Mouse (Mus musculus) liver, embryonic 14.5 days (tissue): ENCODE measurements around the gene Pmis2. TPM values are rescaled to one million over a fixed set of nuclear protein-coding genes. Genes with fewer than 3 reads are reported as not detected.

Experiments used
- ATAC-seq: fragments of 200-750 bp; cut with Nextera tagmentation; 2 replicates; pipeline ENCODE4 v1.8.0; 2017; ENCODE audit warnings: moderate number of reproducible peaks, mild to moderate bottlenecking, moderate library complexity; ENCODE audit not compliant: insufficient read depth
- DNase-seq, 3 experiments: peaks; one replicate each; pipeline ENCODE4 v3.0.0-alpha.2; 2012 to 2013; ENCODE audit warnings: low read depth in 3 of 3, low spot score in 3 of 3
- H3K27ac ChIP-seq: fragments of 300-500 bp; sonication (generic); 2 replicates; pipeline ENCODE4 v1.5.1; 2014; ENCODE audit warnings: moderate library complexity, mild to moderate bottlenecking, control low read depth, inconsistent platforms
- H3K27me3 ChIP-seq: fragments of 300-500 bp; sonication (generic); 2 replicates; pipeline ENCODE4 v1.6.1; 2014; ENCODE audit warnings: mild to moderate bottlenecking, low read length, moderate library complexity; ENCODE audit not compliant: control insufficient read depth, insufficient read depth
- H3K36me3 ChIP-seq: fragments of 300-500 bp; sonication (generic); replicated peaks from 2 replicates; pipeline ENCODE4 v1.6.1; 2014; ENCODE audit warnings: low read depth; ENCODE audit not compliant: control insufficient read depth, insufficient read depth
- H3K4me1 ChIP-seq, 2 experiments: fragments of 200-500 bp in 1 of 2; fragments of 300-500 bp in 1 of 2; sonication (generic) in 1 of 2; replicated peaks; 2 replicates each; pipeline ENCODE4 v1.6.1; 2012 to 2014; ENCODE audit warnings: antibody characterized with exemption in 1 of 2, inconsistent platforms in 1 of 2, low read length in 1 of 2; ENCODE audit not compliant: control insufficient read depth in 2 of 2, insufficient read depth in 2 of 2
- H3K4me2 ChIP-seq: fragments of 300-500 bp; sonication (generic); 2 replicates; pipeline ENCODE4 v1.6.1; 2014; ENCODE audit warnings: low read depth, mild to moderate bottlenecking, control low read depth, moderate library complexity
- H3K4me3 ChIP-seq, 2 experiments: fragments of 200-500 bp in 1 of 2; fragments of 300-500 bp in 1 of 2; sonication (generic) in 1 of 2; 2 replicates each; pipeline ENCODE4 v1.5.1; 2012 to 2014; ENCODE audit warnings: low read depth in 2 of 2, low read length in 2 of 2, mild to moderate bottlenecking in 2 of 2, control low read depth in 1 of 2, inconsistent platforms in 1 of 2, moderate library complexity in 1 of 2; ENCODE audit not compliant: insufficient read depth in 1 of 2
- H3K9ac ChIP-seq: fragments of 300-500 bp; sonication (generic); replicated peaks from 2 replicates; pipeline ENCODE4 v1.6.1; 2014; ENCODE audit warnings: mild to moderate bottlenecking, control low read depth, moderate library complexity
- H3K9me3 ChIP-seq: fragments of 300-500 bp; sonication (generic); 2 replicates; pipeline ENCODE4 v1.6.1; 2016; ENCODE audit warnings: low read length, mixed read lengths; ENCODE audit not compliant: control insufficient read depth
- CTCF ChIP-seq: IDR thresholded peaks from 2 replicates; pipeline ENCODE4 v1.5.1; 2016; ENCODE audit warnings: antibody characterized with exemption, low read depth, control low read depth
- EP300 ChIP-seq: IDR thresholded peaks from 2 replicates; pipeline ENCODE4 v1.6.1; 2016; ENCODE audit warnings: antibody characterized with exemption, low read depth
- WGBS: fragments of 180-500 bp; shearing (Covaris S2); extraction: QIAGEN DNeasy Blood & Tissue Kit; methylation state at CpG from one replicate; pipeline ENCODE4 v1.1.7; 2014; ENCODE audit not compliant: insufficient replicate concordance; 5-methylcytosine and 5-hydroxymethylcytosine counted together
- polyA plus RNA-seq, 2 experiments: library from polyadenylated mRNA; depleted of rRNA in 1 of 2; stranded (reverse) in 1 of 2; unstranded in 1 of 2; fragments of >200 nt; fragmentation: Nextera tagmentation in 1 of 2; extraction: Ambion mirVana in 1 of 2; gene quantifications; 2 replicates each; pipeline versions ENCODE4 v1.2.1 to v1.2.3; 2012 to 2014

Gene Pmis2
- polyA plus RNA-seq (2012; rRNA removed) (not detected in 2 replicates), polyA plus RNA-seq (2014; fragmentation: Nextera tagmentation; extraction: Ambion mirVana) (not detected in 2 replicates)

DNA sequence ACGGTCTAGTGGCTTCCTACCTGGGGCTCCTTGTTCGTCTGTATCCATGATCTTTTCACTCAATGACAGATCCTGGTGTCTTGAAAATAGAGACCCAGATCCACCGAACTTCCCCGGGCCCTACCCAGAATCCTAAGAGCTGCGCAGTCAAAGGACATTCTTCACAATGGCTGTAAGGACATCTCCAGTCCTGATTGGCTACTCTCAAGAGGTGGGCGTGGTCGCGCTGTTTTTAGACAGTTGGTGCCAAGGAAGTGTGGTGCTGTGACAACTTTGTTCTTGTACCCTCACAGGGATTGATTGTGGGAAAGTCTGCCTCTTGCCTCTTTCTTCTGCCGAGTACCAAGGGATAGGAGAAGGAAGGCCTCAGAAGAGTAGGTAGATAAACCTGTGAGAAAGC lies at the start of gene Pmis2:
Gene Pmis2 (minus strand): TSS at position 126 of the 400 bp plus-strand sequence.
- no peak for TF ChIP-seq EP300
- TF ChIP-seq CTCF = no peak
- ATAC-seq (no peak), DNase-seq (no peak)
- no peak within 1 kb of the TSS for H3K27ac ChIP-seq
- H3K4me3 ChIP-seq = no peak within 1 kb of the TSS
- no peaks in the 10 kb centered on the region for H3K27me3 ChIP-seq
- 60% methylated on average over 9 of the region's 9 CpGs for WGBS
- no peak within 1 kb of the TSS for H3K4me2 ChIP-seq
- H3K36me3 ChIP-seq = no peaks in the 10 kb centered on the region
- H3K9ac ChIP-seq = no peak within 1 kb of the TSS
- H3K4me1 ChIP-seq = no peaks in the 10 kb centered on the region
- no peaks in the 10 kb centered on the region for H3K9me3 ChIP-seq

DNA sequence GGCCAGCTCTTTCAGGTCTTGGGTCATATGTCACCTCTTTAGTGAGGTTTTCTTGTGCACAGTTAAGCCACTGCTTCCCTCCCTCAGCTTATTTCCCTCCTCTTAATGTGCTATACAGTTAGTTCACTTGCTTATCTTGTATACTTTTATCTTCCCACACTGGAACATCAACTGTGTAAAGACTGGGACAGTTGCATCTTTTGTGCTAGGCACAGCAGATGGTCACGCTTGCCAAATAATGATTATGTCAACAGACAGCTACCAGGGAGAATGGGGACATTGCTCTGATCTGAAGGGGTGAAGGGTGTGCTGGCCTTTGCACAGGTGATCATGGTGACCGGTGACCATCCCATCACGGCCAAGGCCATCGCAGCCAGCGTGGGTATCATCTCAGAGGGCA lies 48.3 kb upstream of the Pmis2 start:
- DNase-seq (no peak), ATAC-seq (no peak)
- Histone ChIP-seq H3K27ac (no peak overlapping the region), H3K4me1 (peaks cover 4 to 14% of the 10 kb centered on the region in 2 experiments; a peak in 3 of 4 replicates), H3K4me3 (no peak overlapping the region), H3K4me2 (no peak overlapping the region), H3K9me3 (no peaks in the 10 kb centered on the region), H3K9ac (no peak overlapping the region), H3K36me3 (no peaks in the 10 kb centered on the region), H3K27me3 (peaks cover 9% of the 10 kb centered on the region)
- TF ChIP-seq EP300 (no peak), CTCF (no peak)
- 67% methylated on average over 5 of the region's 5 CpGs for WGBS

DNA sequence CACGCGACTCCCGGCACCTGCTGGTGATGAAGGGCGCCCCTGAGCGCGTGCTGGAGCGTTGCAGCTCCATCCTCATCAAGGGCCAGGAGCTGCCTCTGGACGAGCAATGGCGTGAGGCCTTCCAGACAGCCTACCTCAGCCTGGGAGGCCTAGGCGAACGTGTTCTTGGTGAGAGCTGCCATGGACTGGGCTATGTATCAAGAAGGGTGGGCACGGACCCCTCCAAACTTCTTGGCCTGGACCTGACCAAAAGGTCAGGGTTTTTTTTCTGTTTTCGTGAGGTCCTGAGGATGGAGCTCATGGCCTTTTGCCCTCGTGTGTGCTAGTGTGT lies 46.3 kb upstream of the Pmis2 start:
- ATAC-seq = no peak
- no peak overlapping the region for H3K9ac ChIP-seq
- 13% methylated on average over 14 of the region's 14 CpGs for WGBS

DNA sequence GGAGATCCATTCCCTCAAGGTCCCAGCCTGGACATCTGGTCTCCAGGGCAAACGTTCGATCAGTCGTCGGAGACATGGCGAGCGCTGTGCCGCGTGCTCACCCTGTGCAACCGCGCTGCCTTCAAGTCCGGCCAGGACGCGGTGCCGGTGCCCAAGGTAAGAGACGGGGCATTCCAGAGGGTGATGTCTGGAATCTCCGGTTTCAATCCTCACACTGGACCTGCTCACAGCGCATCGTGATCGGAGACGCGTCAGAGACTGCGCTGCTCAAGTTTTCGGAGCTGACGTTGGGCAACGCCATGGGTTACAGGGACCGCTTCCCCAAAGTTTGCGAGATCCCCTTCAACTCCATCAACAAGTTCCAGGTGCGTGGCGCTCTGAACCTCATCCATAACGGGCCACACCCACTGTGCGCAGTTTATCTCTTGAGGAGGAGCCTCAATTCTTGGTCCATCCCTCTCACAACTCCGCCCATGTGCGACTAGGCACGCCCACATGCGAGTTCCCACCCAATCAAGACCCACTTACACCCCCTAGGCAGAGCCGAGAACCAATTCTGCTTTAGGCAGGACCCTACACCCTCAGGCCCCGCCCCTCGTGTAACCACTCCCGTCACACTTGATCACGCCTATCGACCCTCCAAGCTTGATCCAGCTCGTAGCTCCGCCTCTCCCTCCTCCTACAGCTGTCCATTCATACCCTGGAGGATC lies 45.8 kb upstream of the Pmis2 start:
- H3K27ac ChIP-seq = no peak overlapping the region
- ATAC-seq (peak; percentile 96), DNase-seq (peak; percentile 81 to 87 (median 83))
- H3K4me2 ChIP-seq = peak overlapping the region; percentile 68
- no peaks in the 10 kb centered on the region for H3K36me3 ChIP-seq
- H3K27me3 ChIP-seq = peaks cover 9% of the 10 kb centered on the region
- no peak overlapping the region for H3K9ac ChIP-seq
- no peaks in the 10 kb centered on the region for H3K9me3 ChIP-seq
- peaks cover 4 to 10% of the 10 kb centered on the region in 2 experiments; a peak in 3 of 4 replicates for H3K4me1 ChIP-seq
- 3% methylated on average over 43 of the region's 43 CpGs for whole genome bisulfite sequencing
- peak overlapping the region; percentile 12 to 33 for H3K4me3 ChIP-seq
- TF ChIP-seq EP300 = no peak
- 0 out of 2 replicates have a peak, but pooled peaks have one; percentile 38 for TF ChIP-seq CTCF

More for the DNA sequence above, 46.3 kb upstream of the Pmis2 start:
- DNase-seq = no peak
- Histone ChIP-seq H3K36me3 (no peaks in the 10 kb centered on the region), H3K27ac (no peak overlapping the region), H3K4me2 (peak overlapping the region; percentile 68), H3K9me3 (no peaks in the 10 kb centered on the region), H3K4me3 (peak overlapping the region; percentile 12 to 33), H3K4me1 (peaks cover 4 to 10% of the 10 kb centered on the region in 2 experiments; a peak in 3 of 4 replicates), H3K27me3 (peaks cover 9% of the 10 kb centered on the region)
- TF ChIP-seq EP300 (no peak), CTCF (no peak; the same call in 1 of the 2 replicates)

DNA sequence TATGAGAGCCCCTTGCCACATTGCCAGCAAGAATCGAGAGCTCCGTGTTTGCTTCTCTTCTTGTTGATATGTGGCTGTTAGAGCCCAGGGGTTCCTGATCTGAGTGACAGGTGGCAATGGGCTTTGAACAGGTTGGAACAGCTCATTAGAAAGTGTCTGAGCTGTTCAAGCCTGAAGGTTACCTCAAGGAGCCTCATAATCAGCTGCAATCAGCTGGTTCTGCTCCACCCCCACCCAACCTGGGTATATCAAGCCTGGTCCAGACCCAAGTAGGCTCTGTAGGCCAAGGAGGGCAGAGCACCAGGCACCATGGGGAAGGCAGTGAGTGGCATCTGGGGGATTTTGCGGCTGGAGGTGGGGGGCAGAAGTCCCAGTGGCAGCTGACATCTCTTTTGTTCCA lies 40.5 kb upstream of the Pmis2 start, which contains the start of gene Atp4a:
Gene Atp4a (plus strand): TSS at position 268 of the 400 bp plus-strand sequence.
- peaks cover under 1 to 3% of the 10 kb centered on the region in 2 experiments; a peak in 3 of 4 replicates for H3K4me1 ChIP-seq
- H3K4me3 ChIP-seq = no peak within 1 kb of the TSS
- TF ChIP-seq EP300 (no peak), CTCF (no peak)
- H3K27ac ChIP-seq = no peak within 1 kb of the TSS
- H3K9ac ChIP-seq = no peak within 1 kb of the TSS
- ATAC-seq (no peak), DNase-seq (no peak)
- no peaks in the 10 kb centered on the region for H3K36me3 ChIP-seq
- no peak within 1 kb of the TSS for H3K4me2 ChIP-seq
- peaks cover 8% of the 10 kb centered on the region for H3K27me3 ChIP-seq
- WGBS = 66% methylated on average over 3 of the region's 3 CpGs
- no peaks in the 10 kb centered on the region for H3K9me3 ChIP-seq
